Mouse (Mus musculus) left cerebral cortex, adult 18-20 months (tissue): Measurements from ENCODE around the gene Trabd2b. TPM values are rescaled to one million over a fixed set of nuclear protein-coding genes. Genes with fewer than 3 reads are reported as not detected.
A peak's percentile ranks its signal among the peaks of the same experiment; 100 is the strongest.

ENCODE experiments used
- DNase-seq, 2 experiments: peaks; one replicate each; pipeline ENCODE4 v3.0.0; 2021 to 2022; ENCODE audit warnings: low spot score in 2 of 2, mixed read lengths in 1 of 2
- total RNA-seq, 2 experiments: library from RNA; stranded (reverse); gene quantifications; 2 replicates each; pipeline ENCODE4 v1.2.3; 2021

Trabd2b gene
- total RNA-seq, 2 experiments from 2014 or later = 5.2 to 5.4 TPM

GRCm38 (mm10) chr4:114642469-114642868 is 235.9 kb downstream of the Trabd2b start:
- DNase-seq = no peak

DNA sequence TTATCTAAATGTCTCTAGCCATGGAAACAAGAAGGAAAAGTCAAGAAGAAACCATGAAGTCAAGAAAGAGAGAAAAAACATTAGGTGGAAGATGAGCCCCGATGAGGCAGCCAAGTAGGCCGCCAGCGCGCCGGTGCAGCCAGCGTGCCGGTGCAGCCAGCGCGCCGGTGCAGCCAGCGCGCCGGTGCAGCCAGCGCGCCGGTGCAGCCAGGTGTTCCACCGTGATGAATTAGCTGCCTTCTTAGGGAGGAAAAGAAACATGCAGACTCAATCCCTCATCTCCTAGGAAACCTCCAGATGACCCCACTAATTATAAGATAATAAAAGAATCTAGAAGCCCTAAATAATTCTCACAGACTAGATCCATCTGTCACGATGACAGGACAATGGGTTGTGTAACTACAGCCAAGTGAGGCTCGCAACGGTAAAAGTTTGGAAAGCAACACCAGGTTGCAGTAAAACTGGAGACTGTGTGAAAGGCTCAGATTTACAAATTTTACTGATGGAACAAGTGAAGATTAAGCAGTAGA is 237.2 kb downstream of the Trabd2b start:
- DNase-seq = no peak

GRCm38 (mm10) chr4:114645341-114645740 is 238.8 kb downstream of the Trabd2b start:
- no peak for DNase-seq

DNA sequence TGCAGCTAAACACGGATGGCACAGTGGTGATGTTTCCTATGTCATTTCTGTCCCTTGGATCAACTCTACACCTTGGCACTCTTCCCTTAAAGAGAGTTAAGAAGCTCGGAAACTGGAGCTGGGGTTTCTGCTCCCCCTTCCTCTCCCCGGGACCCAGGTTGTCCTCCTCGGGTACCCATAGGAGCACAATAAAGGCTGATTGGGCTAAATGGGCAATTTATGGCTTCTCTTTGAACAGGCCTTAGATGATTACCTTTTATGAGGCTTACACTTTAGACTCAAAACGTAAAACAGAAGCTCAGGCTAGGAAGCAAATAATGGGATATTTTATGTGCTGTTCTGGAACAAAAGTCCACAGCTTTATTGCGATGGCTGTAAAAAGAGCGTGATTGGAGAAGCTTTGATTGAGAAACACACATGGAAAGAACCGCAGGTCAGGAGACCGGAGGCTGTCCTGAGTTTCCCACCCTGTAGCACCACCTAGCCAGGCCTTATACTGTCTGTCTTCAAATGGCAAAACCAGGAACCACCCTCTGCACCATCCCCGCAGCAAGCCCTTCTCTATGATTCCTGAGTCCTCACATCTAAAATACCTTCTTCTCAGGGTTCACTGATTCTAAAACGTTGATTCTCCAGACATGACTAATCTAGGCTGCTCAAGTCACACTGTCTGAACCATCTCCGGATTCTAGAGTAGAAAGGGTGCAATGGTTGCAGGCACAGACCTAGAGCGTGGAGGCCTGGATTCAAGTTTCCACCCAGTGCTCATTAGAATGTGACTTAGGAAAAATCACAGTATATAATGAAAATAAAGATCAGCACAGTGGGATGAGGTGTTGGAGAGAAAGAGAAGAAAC is 240.5 kb downstream of the Trabd2b start:
- no peak for DNase-seq

DNA sequence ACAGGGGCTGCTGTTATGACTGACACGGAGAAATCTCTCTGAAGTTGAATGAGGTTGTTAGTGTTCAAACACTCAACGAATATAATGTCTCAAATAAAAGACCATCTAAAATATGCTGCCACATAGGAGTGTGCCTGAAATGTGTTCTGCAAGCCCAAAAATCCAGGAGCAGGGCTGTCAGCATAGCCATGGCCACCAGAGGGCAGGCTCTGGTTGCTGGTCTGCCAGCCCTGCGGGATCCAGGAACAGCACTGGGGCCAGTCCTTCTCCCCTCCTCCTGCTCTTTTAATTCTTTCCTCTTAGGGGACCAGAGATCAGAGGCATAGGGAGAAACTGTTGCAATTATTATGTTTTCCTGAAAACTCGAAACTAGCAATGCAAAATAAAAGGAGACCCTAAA is 241.2 kb downstream of the Trabd2b start:
- peak; percentile 84 for DNase-seq

DNA sequence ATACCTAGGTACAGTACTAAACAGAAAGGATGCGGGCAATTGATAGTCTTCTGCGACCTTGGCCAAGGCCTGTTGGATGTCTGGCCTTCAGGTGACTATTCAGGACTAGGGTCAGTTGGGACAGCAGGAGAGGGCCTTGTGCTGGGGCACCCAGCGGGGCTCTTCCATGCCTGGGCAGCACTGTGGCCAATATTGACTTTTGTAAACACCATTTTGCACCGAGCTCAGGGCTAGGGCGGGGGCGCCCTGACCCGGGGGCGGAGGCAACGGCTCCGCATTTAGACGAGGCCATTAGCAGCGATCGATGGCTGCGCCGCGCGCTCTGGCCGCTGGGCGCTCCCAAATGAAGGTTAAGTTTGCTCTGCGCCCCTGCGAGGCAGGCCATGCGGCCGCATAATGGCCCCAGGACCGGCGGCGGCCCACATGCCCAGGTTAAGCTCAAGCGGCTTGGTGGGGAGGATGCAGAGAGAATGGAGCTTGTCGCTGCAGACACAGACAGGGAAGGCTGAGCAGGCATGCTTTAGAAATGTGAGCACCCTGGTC is 242.1 kb downstream of the Trabd2b start:
- no peak for DNase-seq

- no peak for DNase-seq
These were observed 244.0 kb downstream of the Trabd2b start for GRCm38 (mm10) chr4:114650551-114650950.

- DNase-seq = no peak
These were observed 244.5 kb downstream of the Trabd2b start for GRCm38 (mm10) chr4:114651007-114651406.

GRCm38 (mm10) chr4:114651606-114652005 is 245.1 kb downstream of the Trabd2b start:
- DNase-seq = no peak

DNA sequence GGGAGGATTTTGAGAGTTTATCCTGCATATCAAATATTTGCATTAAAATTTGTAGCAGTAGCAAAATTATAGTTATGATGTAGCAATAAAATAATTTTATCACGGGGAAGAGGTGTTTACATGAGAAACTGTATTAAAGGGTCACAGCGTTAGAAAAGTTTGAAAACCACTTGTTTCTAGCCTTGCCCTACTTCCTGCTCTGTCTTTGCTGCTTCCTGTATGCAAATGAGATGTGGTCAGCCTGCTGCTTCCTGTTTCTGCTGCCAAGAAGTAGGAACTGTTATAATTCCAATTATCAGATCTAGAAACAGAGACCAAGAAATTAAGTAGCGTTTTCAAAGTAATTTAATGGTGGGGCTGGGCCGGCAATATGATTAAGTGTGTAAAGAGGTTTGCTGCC is 245.9 kb downstream of the Trabd2b start:
- no peak for DNase-seq

DNA sequence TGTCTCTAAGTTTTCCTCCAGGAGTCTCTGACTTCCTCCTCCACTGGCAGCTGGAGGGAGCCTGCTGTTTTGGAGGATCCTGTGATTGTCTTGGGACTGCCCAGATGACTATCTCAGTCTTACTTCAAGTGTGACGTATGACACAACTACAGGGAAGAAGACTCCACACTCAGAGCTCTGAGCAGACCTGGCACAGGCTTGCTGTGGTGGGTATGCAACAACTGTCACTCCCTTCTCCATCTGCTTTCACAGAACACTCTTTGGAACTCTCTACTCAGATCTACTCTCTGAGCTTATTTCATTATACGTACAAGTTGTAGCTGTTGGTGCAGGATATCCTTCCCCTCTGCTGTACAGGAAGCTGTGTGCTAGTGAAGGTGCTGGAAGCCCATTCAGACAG is 251.4 kb downstream of the Trabd2b start:
- DNase-seq = no peak

DNA sequence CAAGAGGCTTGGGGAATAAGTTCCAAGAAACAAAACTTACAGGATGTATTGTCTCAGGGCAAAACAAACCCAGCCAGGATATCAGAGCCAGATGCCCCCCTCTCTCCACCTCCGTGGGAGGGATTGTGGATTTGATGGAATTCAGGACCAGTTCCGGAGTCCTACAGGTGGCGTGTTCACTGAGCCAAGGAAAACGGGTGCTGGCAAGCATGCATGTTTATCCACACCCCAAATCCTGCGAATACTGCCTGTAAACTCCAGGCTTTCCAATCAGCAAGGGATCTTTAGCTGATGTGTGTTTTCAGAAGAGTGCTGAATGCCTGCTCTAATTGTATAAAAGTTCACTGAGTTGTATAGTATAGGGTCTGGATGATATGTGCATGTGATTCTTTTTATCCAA is 253.4 kb downstream of the Trabd2b start:
- DNase-seq = no peak

DNA sequence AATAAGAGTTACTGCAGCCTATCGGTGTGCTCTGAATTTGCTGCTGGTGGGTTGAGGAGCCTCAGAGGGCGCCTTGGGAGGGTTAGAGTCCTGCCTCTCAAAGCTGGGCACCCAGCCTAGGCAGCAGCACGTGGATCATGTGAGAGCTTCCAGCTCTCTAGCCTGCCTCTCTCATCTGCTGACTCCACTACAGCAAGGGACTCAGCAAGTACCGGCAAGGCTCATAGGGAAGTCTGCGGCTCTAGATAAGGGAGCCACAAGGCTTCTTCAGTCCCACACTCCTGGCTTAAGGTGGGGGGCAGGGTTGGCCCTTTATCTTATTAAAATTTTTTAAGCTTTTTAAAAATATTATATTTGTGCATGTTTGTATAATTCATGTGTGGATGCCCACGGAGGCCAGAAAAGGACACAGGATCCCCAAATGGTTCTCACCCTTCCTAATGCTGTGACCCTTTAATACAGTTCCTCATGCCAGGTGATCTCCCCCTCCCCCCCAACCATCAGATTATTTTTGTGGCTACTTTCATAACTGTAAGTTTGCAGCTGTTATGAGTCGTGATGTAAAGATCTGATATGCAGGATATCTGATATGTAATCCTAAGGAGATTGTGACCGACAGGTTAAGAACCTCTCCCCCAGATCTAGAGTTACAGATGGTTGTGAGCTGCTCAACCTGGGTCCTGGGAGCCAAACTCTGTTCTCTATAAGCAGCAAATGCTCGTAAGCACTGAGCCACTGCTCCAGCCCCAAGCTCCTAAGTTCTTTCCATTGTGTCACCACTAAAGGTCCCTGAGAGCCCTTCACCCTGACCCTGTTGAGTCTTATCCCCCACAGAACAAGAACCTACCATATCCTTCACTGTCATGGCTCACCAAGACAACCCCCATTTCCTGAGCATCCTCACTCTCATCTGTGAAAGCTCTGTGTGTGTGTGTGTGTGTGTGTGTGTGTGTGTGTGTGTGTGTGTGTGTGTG is 257.8 kb downstream of the Trabd2b start:
- no peak for DNase-seq

Other genes starting within 250 kb of the Trabd2b start
- not detected for gene Skint11, start 243.3 kb upstream of the Trabd2b start, total RNA-seq